Mouse (Mus musculus) R1 (cell line): ENCODE data around the gene Csad.

Source experiments
- DNase-seq: peaks from one replicate; pipeline ENCODE4 v3.0.0-alpha.2; 2018; ENCODE audit warnings: low read depth, low spot score

Csad gene

GRCm38 (mm10) chr15:102204674-102205505 is at the start of gene Csad:
Csad (minus strand) TSS chr15:102204724.
- DNase-seq, result peak; percentile 79

- peak; percentile 87 for DNase-seq
Measured at GRCm38 (mm10) chr15:102250521-102250920, 46.0 kb upstream of the Csad start.

GRCm38 (mm10) chr15:102249967-102250366 is 45.4 kb upstream of the Csad start:
- DNase-seq, result peak; percentile 46

- peak; percentile 94 for DNase-seq
Measured at GRCm38 (mm10) chr15:102249251-102249691, 44.7 kb upstream of the Csad start.

- DNase-seq, result peak; percentile 71
Measured at GRCm38 (mm10) chr15:102248812-102249191, 44.3 kb upstream of the Csad start.

- DNase-seq, result peak; percentile 45
Measured at GRCm38 (mm10) chr15:102248131-102248811, 43.7 kb upstream of the Csad start.

- DNase-seq, result peak; percentile 74
Measured at GRCm38 (mm10) chr15:102247252-102248130, 43.0 kb upstream of the Csad start.

- DNase-seq, result peak; percentile 99
Measured at GRCm38 (mm10) chr15:102246866-102247251, 42.3 kb upstream of the Csad start.

- peak; percentile 99 for DNase-seq
Measured at GRCm38 (mm10) chr15:102245891-102246741, 41.6 kb upstream of the Csad start.

GRCm38 (mm10) chr15:102245461-102245881 is 40.9 kb upstream of the Csad start:
- peak; percentile 25 for DNase-seq

GRCm38 (mm10) chr15:102244306-102245191 is 40.0 kb upstream of the Csad start:
- no peak for DNase-seq

GRCm38 (mm10) chr15:102243229-102244190 is 39.0 kb upstream of the Csad start:
- DNase-seq, result peak; percentile 97

GRCm38 (mm10) chr15:102242404-102243228 is 38.1 kb upstream of the Csad start:
- peak; percentile 79 for DNase-seq

- peak; percentile 99 for DNase-seq
Measured at GRCm38 (mm10) chr15:102240607-102241006, 36.1 kb upstream of the Csad start.

- peak; percentile 49 for DNase-seq
Measured at GRCm38 (mm10) chr15:102239851-102240250, 35.3 kb upstream of the Csad start.

- DNase-seq, result peak; percentile 89
Measured at GRCm38 (mm10) chr15:102239260-102239590, 34.7 kb upstream of the Csad start.

GRCm38 (mm10) chr15:102238543-102239259 is 34.2 kb upstream of the Csad start:
- DNase-seq, result no peak
